Mouse (Mus musculus) v-Abl transformed pro-B cells (cell line): ENCODE measurements around the gene Olfr71.

ENCODE experiments used
- in situ Hi-C, 2 experiments: fragments of 400-800 bp; cut with MboI; formaldehyde crosslinking; loops; one replicate each; pipeline ENCODE4 v1.15.1; 2025; ENCODE audit not compliant: unreplicated experiment in 2 of 2

The Olfr71 gene

DNA sequence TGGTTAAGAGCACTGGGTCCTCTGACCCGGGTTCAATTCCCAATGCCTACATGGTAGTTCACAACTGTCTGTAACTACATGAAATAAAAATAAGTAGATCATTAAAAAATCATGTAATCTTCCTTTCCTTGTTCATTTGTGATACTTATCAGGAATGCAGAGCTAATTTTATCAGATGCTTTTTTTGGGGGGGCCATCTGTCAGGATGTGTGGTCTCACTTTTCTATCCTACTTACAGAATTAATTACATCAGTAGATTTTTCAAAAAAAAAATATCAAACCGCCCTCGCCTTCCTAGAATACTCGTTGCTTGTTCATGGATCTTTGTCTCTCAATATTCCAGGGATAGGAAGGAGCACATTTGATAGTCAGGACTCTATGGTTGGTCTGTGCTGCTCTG, 12.1 kb upstream of the Olfr71 start:
- in situ Hi-C loops, result loop anchor here in 1 of 2 experiments (25.0 kb wide), 1 partner anchor 660 kb away; the partner anchor contains the start of gene Unc13b

DNA sequence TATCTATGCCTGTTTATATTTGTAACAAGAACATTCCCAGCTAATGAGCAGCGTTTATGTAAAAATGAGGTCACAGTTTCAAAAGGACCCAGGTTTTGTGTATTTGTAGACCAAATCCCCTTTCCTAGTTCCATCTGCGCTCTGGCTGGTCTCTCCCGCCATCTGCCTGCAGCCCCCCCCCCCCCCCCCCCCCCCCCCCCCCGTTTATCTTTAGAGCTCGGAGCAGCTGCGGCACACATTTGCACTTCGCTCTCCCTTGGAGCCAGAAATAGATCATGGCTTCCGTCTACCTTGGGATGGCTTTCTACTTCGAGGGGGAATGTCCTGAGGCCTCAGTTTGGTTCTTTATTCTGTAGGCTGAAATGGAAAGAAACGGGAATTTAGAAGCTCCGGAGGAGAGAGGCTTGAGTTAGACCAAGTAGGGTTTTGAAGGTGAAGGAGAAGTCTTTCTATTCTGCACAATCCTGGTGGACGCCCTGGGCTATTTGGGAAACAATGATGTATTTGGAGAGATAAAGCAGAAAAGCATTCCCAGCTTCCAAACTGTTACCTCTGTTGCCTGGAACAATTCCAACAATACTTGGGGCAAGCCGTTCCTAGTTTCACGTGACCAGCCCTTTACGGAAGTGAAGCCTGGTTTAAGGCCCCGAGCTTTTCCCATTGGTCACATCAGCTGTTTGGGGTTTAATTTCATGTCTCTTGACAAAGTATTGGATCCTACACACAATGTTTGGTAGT, 10.6 kb upstream of the Olfr71 start:
- in situ Hi-C loops, result loop anchor here in 1 of 2 experiments (25.0 kb wide), 1 partner anchor 658 kb away; the partner anchor contains the start of gene Unc13b

DNA sequence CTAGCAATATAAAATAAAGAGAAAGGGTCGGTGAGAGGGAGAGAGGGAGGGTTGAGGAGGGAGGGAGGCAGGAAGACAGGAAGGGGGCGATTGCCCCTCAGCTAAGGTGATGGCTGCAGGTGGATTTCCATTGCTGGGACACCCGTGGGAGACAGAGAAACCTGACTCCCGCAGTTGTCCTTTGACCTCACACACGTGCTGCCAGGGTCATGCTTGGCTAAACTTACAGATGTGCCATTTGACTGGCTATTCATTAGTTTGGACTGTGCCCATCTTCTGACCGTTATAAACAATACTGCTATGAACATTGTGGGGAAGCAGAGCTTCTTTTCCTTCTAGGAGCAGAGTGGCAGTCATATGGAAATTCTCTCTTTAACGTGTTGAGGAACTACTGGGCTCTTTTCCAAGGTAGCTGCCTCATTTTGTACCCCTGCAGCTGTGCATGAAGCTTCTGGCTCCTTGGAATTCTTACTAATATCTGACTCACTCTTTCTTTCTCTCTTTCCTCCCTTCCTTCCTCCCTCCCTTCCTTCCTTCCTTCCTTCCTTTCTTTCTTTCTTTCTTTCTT, 3.7 kb upstream of the Olfr71 start:
- in situ Hi-C loops, result loop anchor here (5.0 to 25.0 kb wide), 4 partner anchors 186 to 651 kb away; partner anchors contain the start of gene Unc13b (in 1 of the 2)

DNA sequence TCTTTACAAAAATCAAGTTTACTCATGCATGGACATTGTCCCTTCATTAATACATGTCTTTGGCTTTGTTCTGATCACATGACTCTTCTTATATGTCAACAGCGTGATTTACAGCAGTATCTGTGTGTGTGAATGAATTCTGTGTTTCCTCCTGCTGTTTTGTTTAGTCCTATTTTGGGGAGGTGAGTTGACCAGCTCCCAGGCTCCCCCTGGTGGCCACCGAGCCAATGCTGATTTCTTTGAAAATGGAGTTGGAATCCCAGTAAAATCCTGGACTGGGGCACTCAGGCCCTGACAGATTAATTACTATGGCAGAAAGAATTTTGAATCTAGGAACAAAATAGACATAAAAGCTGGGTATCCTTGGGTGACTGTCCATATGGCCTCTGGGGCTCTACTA, 1.8 kb upstream of the Olfr71 start:
- in situ Hi-C loops, result loop anchor here (5.0 to 25.0 kb wide), 4 partner anchors 185 to 650 kb away; partner anchors contain the start of gene Unc13b (in 1 of the 2)

DNA sequence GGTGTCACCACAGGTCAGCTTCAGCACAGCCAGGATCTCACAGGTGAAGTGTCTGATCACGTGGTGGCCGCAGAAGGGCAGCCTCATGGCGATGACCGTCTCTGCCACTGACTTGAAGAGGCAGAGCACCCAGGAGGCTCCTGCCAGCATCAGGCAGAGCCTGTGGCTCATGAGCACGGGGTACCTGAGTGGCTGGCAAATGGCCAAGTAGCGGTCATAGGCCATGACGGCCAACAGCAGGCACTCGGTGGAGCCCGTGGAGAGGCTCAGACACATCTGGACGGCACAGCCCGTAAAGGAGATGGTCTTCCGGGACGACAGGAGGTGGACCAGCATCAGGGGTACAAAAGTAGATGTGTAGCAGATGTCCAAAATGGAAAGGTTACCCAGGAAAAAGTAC, 4.1 kb downstream of the Olfr71 start:
- in situ Hi-C loops, result loop anchor here (10.0 to 25.0 kb wide), 2 partner anchors 644 to 661 kb away; partner anchors contain the start of genes Fam214b (in 1 of the 2) and Unc13b (in 1 of the 2)

DNA sequence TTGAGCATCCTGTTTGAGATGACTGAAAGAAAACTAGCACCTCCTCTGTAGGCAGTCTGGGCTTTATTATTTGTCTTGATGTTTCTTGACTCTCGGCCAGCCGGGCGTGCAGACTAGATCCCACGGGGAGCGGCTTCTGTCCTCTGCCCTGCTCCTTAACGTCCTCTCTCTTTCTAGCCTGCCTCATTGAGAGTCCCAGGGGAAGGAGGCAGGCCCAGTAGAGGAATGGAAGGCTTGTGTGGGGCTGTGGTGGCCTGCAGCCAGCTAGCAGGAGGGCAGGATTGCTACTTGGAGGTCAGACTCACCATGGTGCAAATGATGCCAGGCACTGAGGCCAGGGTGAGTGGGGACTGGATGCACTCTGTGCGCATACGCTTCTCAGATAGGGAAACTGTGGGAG, 6.2 kb downstream of the Olfr71 start:
- in situ Hi-C loops, result loop anchor here (10.0 to 25.0 kb wide), 2 partner anchors 642 to 659 kb away; partner anchors contain the start of genes Fam214b (in 1 of the 2) and Unc13b (in 1 of the 2)

DNA sequence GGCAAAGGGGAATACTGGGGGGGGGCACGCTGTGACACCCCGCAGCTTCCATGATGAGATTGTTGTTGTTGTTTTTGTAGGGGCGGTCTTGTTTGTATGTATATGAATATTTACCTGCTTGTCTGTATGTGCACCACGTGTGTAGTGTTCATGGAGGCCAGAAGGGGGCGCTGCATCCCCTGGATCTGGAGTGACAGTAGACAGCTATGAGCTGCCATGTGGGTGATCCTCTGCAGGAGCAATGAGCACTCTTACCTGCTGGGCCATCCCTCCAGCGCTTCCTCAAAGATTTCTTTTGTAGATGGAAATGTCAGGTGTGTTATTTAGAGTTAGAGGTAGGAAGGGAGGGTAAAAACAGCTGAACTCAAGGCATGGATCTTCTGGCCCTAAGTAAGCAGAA, 6.6 kb downstream of the Olfr71 start:
- in situ Hi-C loops, result loop anchor here (10.0 to 25.0 kb wide), 2 partner anchors 641 to 659 kb away; partner anchors contain the start of genes Fam214b (in 1 of the 2) and Unc13b (in 1 of the 2)

DNA sequence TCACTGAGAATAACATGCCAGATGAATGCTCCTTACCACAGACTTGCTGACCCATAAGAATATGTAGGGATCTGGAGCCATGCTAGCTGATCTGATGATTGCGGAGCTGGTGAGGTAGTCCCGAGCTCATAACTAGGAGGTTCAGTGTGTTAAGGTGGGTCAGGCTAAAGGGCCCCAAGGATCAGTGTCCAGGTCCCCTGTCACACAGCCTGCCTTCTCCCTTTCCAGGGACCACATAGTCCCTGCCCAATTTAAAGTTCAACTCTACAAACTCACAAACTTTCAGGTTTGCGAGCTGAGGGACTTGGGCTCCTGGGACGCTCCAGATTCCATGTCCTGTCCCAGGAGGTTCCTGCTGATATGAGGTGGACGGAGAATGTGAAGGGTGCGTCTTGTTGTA, 9.3 kb downstream of the Olfr71 start, which contains the start of gene Olfr70:
TSS of gene Olfr70 (minus strand) at position 101 of the 400 bp plus-strand sequence.
- in situ Hi-C loops, result loop anchor here (10.0 to 25.0 kb wide), 2 partner anchors 638 to 656 kb away; partner anchors contain the start of genes Fam214b (in 1 of the 2) and Unc13b (in 1 of the 2)

DNA sequence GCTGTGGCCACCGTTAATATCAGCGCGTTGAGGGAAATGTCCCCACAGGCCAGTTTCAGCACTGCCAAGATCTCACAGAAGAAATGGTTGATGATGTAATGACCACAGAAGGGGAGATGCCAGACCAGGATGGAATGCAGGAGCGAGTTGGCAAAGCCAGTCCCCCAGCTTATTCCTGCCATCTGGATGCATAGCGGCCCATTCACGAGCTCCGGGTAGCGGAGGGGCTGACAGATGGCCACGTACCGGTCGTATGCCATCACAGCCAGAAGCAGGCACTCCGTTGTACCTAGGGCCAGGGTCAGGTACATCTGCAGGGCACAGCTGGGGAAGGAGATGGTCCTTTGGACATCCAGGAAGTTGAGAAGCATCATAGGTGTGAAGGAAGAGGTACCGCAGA, 13.5 kb downstream of the Olfr71 start:
- in situ Hi-C loops, result no loop called here

DNA sequence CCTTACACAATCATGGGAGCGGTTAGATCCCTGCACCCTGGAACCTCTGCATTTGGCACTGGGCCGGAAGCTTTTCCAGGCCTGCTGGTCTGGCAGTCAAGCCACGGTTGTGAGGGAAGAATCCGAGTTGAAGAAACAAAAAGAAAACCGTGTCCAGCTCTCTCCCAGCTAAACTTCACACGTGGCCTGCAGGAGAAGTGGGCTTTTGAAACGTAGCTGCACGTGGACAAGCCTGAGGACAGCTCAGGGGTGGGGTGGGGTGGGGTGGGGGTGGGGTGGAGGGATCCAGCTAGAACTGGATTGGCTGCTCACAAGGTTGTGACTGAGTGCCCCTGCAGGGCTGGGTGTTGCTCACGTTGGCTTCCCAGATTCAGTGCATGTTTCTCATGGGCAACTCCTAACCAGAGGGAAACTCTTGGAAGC, 14.8 kb downstream of the Olfr71 start:
- in situ Hi-C loops, result no loop called here

DNA sequence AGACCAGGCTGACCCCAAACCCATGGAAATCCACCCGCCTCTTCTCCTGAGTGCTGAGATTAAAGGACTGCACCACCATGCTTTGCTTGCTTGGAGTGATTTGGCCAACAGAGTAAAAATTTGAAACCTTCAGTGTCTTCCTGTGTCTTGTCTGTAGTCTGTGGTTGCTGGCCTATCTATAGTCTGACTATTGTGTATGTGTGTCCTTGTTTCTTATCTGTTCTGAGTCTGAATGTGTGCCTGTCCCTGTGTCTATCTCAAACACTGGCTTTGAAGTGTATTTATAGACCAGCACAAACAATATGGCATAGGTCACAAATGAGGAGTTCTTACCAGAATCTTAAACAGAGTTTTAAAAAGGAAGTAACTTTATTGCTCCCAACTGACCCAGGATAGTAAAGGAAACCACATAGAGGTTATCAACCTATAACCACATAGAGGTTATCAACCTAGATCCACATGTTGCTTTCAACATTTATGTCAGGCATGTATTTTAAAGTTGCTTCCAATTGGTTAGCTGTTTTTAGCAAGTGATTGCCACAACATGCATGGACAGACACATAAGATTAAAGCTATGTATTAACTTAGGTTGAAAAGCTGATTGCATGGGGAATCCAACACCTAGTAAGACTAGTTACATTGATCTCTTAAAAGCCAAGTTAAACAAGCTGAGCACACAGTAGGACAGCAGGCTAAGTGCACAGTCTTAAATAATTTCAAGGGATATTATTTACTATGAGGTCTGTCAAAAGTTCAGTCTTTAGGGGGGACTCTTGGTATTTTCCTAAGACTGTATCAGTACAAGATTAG, 15.4 kb downstream of the Olfr71 start:
- in situ Hi-C loops, result no loop called here

DNA sequence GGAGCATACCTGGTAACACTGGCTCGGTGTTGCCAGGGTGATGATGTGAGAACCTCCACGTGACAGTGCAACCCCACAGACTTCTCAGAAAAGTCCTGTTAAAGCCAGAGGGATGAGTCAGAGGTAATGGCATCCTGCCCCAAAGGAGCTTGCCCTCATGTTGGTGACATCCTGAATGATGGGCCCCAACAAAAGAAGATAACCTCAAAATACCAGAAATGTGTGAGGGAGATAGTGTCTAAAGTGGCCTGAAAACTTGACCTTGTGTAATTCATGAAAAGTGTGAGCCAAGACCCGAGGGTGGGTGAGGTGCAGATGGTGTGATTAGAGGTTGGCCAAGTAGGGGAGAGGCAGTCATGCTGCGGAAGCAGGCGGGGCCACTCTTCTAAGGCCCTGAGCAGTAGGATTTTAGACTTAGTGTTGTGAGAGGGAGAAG, 16.2 kb downstream of the Olfr71 start:
- in situ Hi-C loops, result no loop called here

DNA sequence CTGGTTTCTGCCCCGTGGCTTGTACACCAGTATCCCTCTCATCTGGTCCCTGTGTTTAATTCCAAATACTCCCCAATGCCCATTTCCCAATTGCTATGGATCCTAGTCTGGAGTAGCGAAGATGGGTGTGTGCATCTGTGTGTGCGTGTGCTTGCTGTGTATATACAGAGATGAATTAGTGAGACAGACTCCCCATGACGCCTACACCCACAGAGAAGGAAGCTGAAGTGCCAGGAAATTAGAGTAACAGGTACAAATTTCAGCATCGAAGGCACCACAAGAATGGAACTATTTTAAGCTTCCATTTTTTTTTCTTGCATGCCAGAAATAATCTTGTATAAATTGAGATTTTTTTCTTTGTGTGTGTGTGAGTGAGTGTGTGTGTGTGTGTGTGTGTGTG, 19.0 kb downstream of the Olfr71 start:
- in situ Hi-C loops, result no loop called here

DNA sequence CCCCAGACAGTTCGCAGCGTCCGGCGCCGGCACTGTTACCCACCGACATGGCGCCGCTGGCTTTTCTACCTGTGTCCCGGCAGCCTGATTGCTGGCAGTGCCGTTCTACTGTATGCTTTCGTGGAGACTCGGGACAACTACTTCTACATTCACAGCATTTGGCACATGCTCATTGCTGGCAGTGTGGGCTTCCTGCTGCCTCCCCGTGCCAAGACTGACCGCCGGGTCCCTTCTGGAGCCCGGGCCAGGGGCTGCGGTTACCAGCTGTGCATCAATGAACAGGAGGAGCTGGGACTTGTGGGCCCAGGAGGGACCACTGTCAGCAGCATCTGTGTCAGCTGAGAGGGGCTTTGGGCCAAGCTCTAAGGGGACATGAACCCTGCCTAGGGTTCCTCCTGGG, 20.0 kb downstream of the Olfr71 start:
- in situ Hi-C loops, result no loop called here

DNA sequence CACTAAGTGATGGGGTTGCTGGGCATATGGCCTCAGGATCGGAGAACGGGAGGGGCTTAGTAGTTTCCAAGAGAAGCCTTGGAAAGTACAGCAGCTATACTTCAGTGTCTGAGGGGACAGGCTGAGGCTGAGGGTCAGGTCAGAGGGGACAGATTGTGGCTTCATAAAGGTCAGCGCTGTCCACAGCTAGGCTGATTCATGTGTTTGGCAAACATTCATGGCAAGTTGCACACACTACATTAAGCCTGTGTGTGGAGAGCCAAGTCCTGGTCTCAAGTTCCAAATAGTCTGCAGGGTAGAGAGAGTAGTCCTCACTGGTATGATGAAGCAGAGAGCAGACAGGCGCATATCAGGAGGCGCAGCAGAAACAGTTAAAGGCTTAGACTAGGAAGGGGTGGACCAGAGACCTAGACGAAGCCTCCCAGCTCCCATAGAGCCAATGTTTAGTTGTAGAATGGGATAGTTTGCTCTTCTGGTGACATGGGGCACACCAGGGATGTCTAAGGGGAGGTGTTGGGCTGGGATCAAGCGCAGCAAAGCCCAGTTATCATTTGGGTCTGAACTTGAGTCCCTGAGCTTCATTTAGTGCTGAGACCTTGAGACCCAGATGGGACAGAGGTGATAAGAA, 30.5 kb downstream of the Olfr71 start:
- in situ Hi-C loops, result no loop called here

DNA sequence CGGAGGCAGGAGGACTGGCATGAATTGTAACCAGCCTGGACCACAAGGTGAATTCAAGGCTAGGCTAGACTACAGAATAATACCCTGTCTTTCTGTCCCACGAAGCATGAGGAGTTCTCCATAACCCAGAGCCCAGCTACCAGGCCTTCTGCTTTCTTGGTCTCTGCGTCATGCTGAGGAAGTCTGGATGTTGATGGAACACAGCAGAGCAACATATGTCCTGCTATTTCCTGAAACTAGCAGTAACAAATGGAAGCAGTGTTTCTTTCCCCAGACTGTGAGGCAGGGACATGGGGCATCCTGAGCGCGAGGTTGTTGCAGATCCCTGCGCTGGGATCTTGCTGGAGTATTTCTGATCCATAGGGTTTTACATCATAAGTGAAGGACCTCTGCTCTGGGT, 31.5 kb downstream of the Olfr71 start:
- in situ Hi-C loops, result no loop called here

DNA sequence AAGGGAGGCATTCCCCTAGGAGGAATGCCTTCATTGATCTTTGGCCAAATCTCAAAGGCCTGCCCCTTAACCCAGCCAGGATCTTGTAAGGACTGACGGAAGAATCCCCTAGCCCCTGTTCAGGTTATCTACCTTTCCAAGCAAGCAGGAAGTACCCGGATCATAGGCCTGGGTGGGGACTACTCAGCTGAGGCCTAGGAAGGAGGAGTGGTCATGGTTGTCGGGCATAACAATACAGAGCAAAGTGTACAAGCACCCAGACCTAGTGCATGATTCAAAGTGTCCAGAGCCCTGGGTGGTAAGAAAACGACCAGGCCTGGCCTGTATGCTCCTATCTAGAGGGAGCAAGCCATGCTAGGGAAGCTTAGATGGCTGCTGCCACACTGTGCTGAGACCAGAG, 34.4 kb downstream of the Olfr71 start:
- in situ Hi-C loops, result no loop called here

DNA sequence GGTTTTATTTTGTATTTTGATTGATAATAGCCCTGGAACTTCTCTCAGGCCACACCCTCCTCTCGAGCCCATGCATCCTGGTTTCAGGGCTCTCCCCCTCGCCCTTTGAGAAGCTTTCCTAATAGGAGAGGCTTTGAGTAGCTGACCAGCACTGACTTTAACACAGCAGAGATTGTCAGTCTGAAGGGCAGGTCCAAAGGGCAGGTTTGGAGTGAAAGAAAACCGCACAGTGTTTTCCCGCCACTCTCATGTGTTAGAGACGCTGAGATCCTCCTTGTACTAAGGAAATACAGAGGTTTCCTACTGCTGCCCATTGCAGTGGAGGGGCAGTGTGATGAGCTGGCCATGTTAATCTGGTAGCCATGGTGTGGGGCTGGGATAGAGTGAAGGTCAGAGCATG, 35.1 kb downstream of the Olfr71 start:
- in situ Hi-C loops, result no loop called here

DNA sequence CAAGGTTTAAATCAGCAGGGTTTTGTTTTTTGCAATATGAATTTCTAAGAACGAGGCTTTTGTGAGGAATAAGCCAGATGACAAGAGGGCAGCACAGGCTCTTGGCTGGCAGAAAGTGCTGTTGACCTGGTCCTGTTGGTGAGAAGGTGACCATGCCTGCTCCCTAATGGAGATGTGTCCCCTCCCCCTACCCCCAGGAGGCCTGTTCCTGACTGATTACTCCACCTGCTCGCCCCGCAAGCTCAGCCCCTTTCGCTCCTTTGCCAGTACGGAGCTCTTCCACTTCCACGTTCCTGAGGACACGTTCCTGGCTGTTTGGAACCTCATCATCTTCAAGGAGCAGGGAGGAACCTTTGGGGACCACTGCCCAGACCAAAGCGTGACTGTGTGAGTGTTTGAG, 36.4 kb downstream of the Olfr71 start:
- in situ Hi-C loops, result no loop called here

DNA sequence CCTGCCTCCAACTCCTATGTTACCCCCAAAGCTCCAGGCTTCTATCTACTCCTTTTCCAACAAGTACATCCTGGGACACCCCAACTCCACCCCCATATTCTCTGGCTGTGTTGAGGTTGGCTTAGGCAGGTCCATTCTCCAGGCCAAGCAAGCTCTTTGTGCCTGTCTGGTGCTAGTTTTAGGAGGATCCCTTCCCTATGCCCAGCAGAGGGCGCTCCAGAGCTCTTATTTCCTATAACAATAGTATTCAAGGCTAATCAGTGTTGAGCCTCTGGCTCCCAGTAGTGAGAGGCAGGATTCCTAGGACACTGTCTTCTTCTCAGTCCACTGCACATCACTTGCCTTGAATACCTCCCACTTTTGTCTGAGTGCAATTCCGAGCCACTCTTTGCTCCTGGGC, 38.0 kb downstream of the Olfr71 start:
- in situ Hi-C loops, result no loop called here
